Mouse (Mus musculus) spleen, adult 10 weeks (tissue): ENCODE results near the gene Vrk2. TPM values are rescaled to one million over a fixed set of nuclear protein-coding genes. Genes with fewer than 3 reads are reported as not detected.

Source experiments
- polyA plus RNA-seq: library from polyadenylated mRNA; stranded (reverse); fragments of 350-450 nt; fragmentation: Illumina TruSeq; extraction: RNeasy Lipid Tissue Mini Kit (QIAGEN cat#74804); gene quantifications from one replicate; pipeline ENCODE4 v1.2.3, GENCODE M21; 2015; ENCODE audit warnings: low replicate concordance; ENCODE audit not compliant: insufficient read depth

Vrk2 gene
- 77.4 TPM for polyA plus RNA-seq

GRCm38 (mm10) chr11:26593061-26594059 is at the start of gene Vrk2, which contains the start of gene Gm6899:
TSS of gene Vrk2 (minus strand) at chr11:26593999.
TSS of gene Gm6899 (plus strand) at chr11:26593241.

Other genes starting within 250 kb of the Vrk2 start
- gene Fancl, start 207.9 kb downstream of the Vrk2 start, polyA plus RNA-seq: 25.6 TPM
- gene Gm6899, start 758 bp downstream of the Vrk2 start, polyA plus RNA-seq: not detected